Mouse (Mus musculus): Measurements from ENCODE around the gene Trio.

DNA sequence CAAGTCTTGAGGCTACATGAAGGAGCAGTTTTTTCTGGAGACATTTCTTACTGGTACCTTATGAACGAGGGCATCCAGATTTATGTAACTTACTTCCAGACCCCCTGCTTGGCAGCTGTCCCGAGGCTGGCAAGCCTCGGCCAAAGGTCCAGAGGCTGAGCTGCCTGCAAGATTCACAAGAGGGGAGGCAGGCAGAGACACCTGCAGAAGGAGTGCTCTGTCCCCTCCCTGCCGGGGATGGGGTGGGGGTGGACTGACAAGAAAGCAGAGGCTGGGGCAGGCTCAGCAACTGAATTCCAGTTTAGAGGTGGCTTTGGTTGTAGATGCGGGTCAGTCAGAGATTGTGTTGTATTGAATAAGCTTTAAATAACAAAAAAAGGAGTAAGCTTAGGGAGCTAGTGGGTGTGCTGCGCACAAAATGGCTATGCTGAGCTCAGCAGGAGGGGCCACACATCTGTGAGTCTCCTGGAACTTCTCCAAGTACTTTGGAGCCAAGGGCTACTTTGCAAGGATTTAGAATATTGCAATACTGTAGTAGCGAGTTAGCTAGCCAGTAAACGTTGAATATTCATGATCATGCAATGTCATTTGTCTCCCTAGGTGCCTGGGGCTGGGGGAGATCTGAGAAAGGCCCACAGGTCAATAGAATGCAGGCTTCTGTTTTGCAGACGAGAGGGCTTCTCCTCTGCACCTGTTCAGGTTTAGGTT is 15.7 kb upstream of the Trio start:
- TF ChIP-seq CTCF (IDR thresholded peaks at IDR 0.05; ENCODE audit: control insufficient read depth, insufficient read depth, low read length), result no peak
- TF ChIP-seq POLR2A (IDR thresholded peaks at IDR 0.05; ENCODE audit: borderline replicate concordance, control insufficient read depth, low read depth, low read length), result no peak
